In the genomic region with DNA sequence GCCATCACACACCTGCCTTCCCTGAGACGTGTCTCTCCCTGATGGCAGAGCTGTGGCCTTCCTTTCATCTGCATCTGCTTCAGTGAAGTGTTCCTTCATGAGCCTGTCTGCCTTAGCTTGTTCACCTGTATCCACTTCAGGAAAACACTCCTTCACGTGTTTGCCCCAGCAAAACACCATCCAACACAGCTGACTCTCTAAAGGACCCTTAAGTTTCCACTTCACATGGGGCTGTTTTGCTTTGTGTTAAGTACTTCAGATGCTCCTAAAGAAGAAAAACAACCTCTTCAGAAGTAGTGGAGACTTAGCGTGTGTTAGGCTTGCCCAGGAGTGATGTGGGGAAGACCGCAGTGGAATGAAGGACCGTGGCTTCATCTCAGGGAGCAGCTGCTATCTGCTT, we compare ENCODE assay signal across 21 mouse cellular contexts. TPM values are rescaled to one million over a fixed set of nuclear protein-coding genes. Genes with fewer than 3 reads are reported as not detected.
DNase-seq lines count a peak whose midpoint lies in the region; ATAC-seq and TF ChIP-seq lines count a peak whose summit lies in the region.
"Had no signal": no experiment of that assay in that cellular context is flagged by ENCODE, and none has a peak within 500 bp of the region (broad histone marks: within the 10 kb centered on the region; RNA-seq: fewer than 3 reads in every experiment).

No protein-coding gene starts in this region.

- no peaks in the 10 kb centered on the region for H3K27me3 ChIP-seq in lung, embryonic 14.5 days (ENCODE audit: insufficient read depth, low read length)
- H3K27me3 ChIP-seq: embryonic facial prominence, embryonic 12.5 days; forebrain, embryonic 12.5 days; heart, embryonic 13.5 days; hindbrain, embryonic 12.5 days had no signal

- H3K9me3 ChIP-seq in lung, embryonic 14.5 days (ENCODE audit: low read depth, low read length) = no peaks in the 10 kb centered on the region
- H3K9me3 ChIP-seq: embryonic facial prominence, embryonic 12.5 days; forebrain, embryonic 12.5 days; heart, embryonic 13.5 days; hindbrain, embryonic 12.5 days had no signal

- no peak overlapping the region for H3K4me2 ChIP-seq in lung, embryonic 14.5 days
- H3K4me2 ChIP-seq: embryonic facial prominence, embryonic 12.5 days; forebrain, embryonic 12.5 days; heart, embryonic 13.5 days; hindbrain, embryonic 12.5 days had no signal

- H3K4me3 ChIP-seq in lung, embryonic 14.5 days (ENCODE audit: low read depth, low read length) = no peak overlapping the region
- H3K4me3 ChIP-seq: embryonic facial prominence, embryonic 12.5 days; forebrain, embryonic 12.5 days; heart, embryonic 13.5 days; hindbrain, embryonic 12.5 days had no signal

- no peak overlapping the region for H3K9ac ChIP-seq in lung, embryonic 14.5 days
- H3K9ac ChIP-seq: embryonic facial prominence, embryonic 12.5 days; forebrain, embryonic 12.5 days; heart, embryonic 13.5 days; hindbrain, embryonic 12.5 days had no signal

- TF ChIP-seq CTCF in lung, embryonic 14.5 days (IDR thresholded peaks at IDR 0.05; ENCODE audit: low read depth) = no peak

- peaks cover 28% of the 10 kb centered on the region; the same call in 1 of the 2 replicates for H3K36me3 ChIP-seq in lung, embryonic 14.5 days (ENCODE audit: insufficient read depth)
- H3K36me3 ChIP-seq: embryonic facial prominence, embryonic 12.5 days had no signal

- no peak overlapping the region for H3K27ac ChIP-seq in lung, embryonic 14.5 days (ENCODE audit: low read depth)
- H3K27ac ChIP-seq: embryonic facial prominence, embryonic 12.5 days; forebrain, embryonic 12.5 days; heart, embryonic 13.5 days; hindbrain, embryonic 12.5 days had no signal

- ATAC-seq in lung, embryonic 14.5 days (ENCODE audit: insufficient read depth) = peak; percentile 85
- no peak for ATAC-seq in frontal cortex, adult (ENCODE audit: low TSS enrichment)
- ATAC-seq: forebrain, embryonic 16.5 days; hindbrain, embryonic 16.5 days had no signal

- intact Hi-C loops in gastrocnemius, postnatal 36 days (cut with DNase I) = no loop called here

- 65% methylated on average over 5 of the region's 5 CpGs for WGBS in lung, embryonic 14.5 days

- peaks cover 7% of the 10 kb centered on the region; the same call in 1 of the 2 replicates for H3K4me1 ChIP-seq in lung, embryonic 14.5 days (ENCODE audit: insufficient read depth)
- H3K4me1 ChIP-seq: embryonic facial prominence, embryonic 12.5 days; forebrain, embryonic 12.5 days; hindbrain, embryonic 12.5 days had no signal

- DNase-seq in lung, adult 18-20 months = peak; percentile 59 to 70
- DNase-seq in lung, embryonic 14.5 days = peak; percentile 62
- peak; percentile 37 for DNase-seq in lung, postnatal 10 days
- DNase-seq in lung, postnatal 4 days = peak; percentile 20 to 41
- DNase-seq in layer of hippocampus, adult 8-10 months (ENCODE audit: low spot score in 2 of 2) = no peak
- no peak for DNase-seq in gastrocnemius, postnatal 36 days
- DNase-seq: adrenal gland, adult 2 months; adrenal gland, postnatal 25 days; cerebellum, adult 11 months; cerebellum, adult 8-10 months; cerebellum, postnatal 25 days; gastrocnemius, postnatal 14 days; heart, postnatal 4 days had no signal

RNA-seq across cellular contexts. Expression of gene Mipep, which starts 30.7 kb away (rescaled TPM):
- 26.3 and 26.5 TPM in 2 replicates for polyA plus RNA-seq in lung, embryonic 14.5 days (2014; fragmentation: Nextera tagmentation; extraction: Ambion mirVana)
- total RNA-seq in layer of hippocampus, adult 8-10 months (2022) = 10 to 100 TPM; 30.2 to 32.4 (median 30.9) TPM
- total RNA-seq in gastrocnemius, postnatal 36 days (2021) = 10 to 100 TPM; 32.4 to 33.4 TPM

RNA-seq across cellular contexts. Expression of gene C1qtnf9, which starts 47.2 kb away (rescaled TPM):
- polyA plus RNA-seq in lung, embryonic 14.5 days (2014; fragmentation: Nextera tagmentation; extraction: Ambion mirVana) = 0.12 TPM in 1 of 2 replicates, not detected in the other
- under 1 TPM in 3 of 4 experiments, not detected in 1; 0.20 to 0.34 (median 0.23) TPM for total RNA-seq in layer of hippocampus, adult 8-10 months (2022)
- 10 to 100 TPM; 19.4 to 25.8 TPM for total RNA-seq in gastrocnemius, postnatal 36 days (2021)
- total RNA-seq: granulocyte monocyte progenitor cell, adult 5-6 weeks had no signal
- polyA plus RNA-seq: forebrain, embryonic 16.5 days had no signal

Comparison
In these comparisons a context has a peak if more than half of its experiments do, and no peak if none do; other contexts are left out.
1. DNase-seq: peak in lung, adult 18-20 months (2 of 2), lung, embryonic 14.5 days (single experiment), lung, postnatal 10 days (single experiment) and lung, postnatal 4 days (2 of 2); none in layer of hippocampus, adult 8-10 months (0 of 2) and gastrocnemius, postnatal 36 days (0 of 2).
2. RNA of gene C1qtnf9, which starts 47.2 kb away (total RNA-seq): 19.4 to 25.8 TPM in gastrocnemius, postnatal 36 days; 0.20 to 0.34 TPM in layer of hippocampus, adult 8-10 months; every median in the first group is over 10 times any median in the second.